Mouse (Mus musculus) kidney, embryonic 15.5 days (tissue): ENCODE measurements around the gene Chchd6. TPM values are rescaled to one million over a fixed set of nuclear protein-coding genes. Genes with fewer than 3 reads are reported as not detected.
A peak's percentile ranks its signal among the peaks of the same experiment; 100 is the strongest.

Experiments used
- ATAC-seq: fragments of 200-750 bp; cut with Nextera tagmentation; replicated peaks from 2 replicates; pipeline ENCODE4 v1.8.0; 2017; ENCODE audit warnings: moderate TSS enrichment; ENCODE audit not compliant: low FRiP score
- H3K27ac ChIP-seq: fragments of 300-500 bp; sonication (generic); 2 replicates; pipeline ENCODE4 v1.5.1; 2015; ENCODE audit warnings: mild to moderate bottlenecking, inconsistent platforms
- H3K27me3 ChIP-seq: fragments of 300-500 bp; sonication (generic); 2 replicates; pipeline ENCODE4 v1.6.1; 2015; ENCODE audit warnings: inconsistent platforms
- H3K36me3 ChIP-seq: fragments of 300-500 bp; sonication (generic); 2 replicates; pipeline ENCODE4 v1.6.1; 2015; ENCODE audit warnings: inconsistent platforms
- H3K4me1 ChIP-seq: fragments of 300-500 bp; sonication (generic); 2 replicates; pipeline ENCODE4 v1.6.1; 2015; ENCODE audit warnings: inconsistent platforms
- H3K4me2 ChIP-seq: fragments of 300-500 bp; sonication (generic); 2 replicates; pipeline ENCODE4 v1.6.1; 2015; ENCODE audit warnings: moderate library complexity, mild to moderate bottlenecking, inconsistent platforms
- H3K4me3 ChIP-seq: fragments of 300-500 bp; sonication (generic); replicated peaks from 2 replicates; pipeline ENCODE4 v1.5.1; 2015; ENCODE audit warnings: mild to moderate bottlenecking, inconsistent platforms
- H3K9ac ChIP-seq: fragments of 300-500 bp; sonication (generic); 2 replicates; pipeline ENCODE4 v1.6.1; 2015; ENCODE audit warnings: mild to moderate bottlenecking, inconsistent platforms
- H3K9me3 ChIP-seq: fragments of 300-500 bp; sonication (generic); replicated peaks from 2 replicates; pipeline ENCODE4 v1.6.1; 2016; ENCODE audit warnings: inconsistent platforms
- whole genome bisulfite sequencing: fragments of 180-500 bp; shearing (Covaris S2); methylation state at CpG from one replicate; pipeline ENCODE4 v1.1.7; 2015; ENCODE audit warnings: mixed read lengths; 5-methylcytosine and 5-hydroxymethylcytosine counted together
- polyA plus RNA-seq: library from polyadenylated mRNA; unstranded; fragments of >200 nt; fragmentation: Nextera tagmentation; extraction: Ambion mirVana; gene quantifications from 2 replicates; pipeline ENCODE4 v1.2.1, GENCODE M21; 2015

The Chchd6 gene
- polyA plus RNA-seq, 1 experiment from 2014 or later, result 63.8 TPM

DNA sequence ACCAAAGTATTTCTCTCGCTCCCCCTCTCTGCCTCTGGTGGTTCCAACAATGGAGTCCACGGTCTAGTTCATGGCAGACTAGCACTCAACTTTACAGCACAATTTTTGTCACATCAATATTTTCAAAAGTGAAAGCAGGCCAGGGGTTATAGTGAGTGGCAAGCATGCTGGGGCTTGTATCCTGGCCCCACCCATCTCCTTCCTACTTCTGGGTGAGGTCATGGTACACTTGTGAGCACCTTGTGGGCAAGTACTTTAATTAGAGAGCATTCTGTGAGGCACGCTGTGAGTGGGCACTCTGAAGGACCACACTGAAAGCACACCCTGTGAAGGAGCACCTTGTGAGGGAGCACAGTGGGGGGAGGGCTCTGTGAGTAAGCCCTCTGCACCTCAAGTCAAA, 172.8 kb downstream of the Chchd6 start:
- no peaks in the 10 kb centered on the region for H3K4me1 ChIP-seq
- no peaks in the 10 kb centered on the region for H3K9me3 ChIP-seq
- no peak overlapping the region for H3K27ac ChIP-seq
- H3K27me3 ChIP-seq, result no peaks in the 10 kb centered on the region
- 87% methylated on average over 3 of the region's 3 CpGs for WGBS
- no peaks in the 10 kb centered on the region for H3K36me3 ChIP-seq
- no peak for ATAC-seq
- no peak overlapping the region for H3K9ac ChIP-seq
- H3K4me3 ChIP-seq, result no peak overlapping the region
- no peak overlapping the region for H3K4me2 ChIP-seq

DNA sequence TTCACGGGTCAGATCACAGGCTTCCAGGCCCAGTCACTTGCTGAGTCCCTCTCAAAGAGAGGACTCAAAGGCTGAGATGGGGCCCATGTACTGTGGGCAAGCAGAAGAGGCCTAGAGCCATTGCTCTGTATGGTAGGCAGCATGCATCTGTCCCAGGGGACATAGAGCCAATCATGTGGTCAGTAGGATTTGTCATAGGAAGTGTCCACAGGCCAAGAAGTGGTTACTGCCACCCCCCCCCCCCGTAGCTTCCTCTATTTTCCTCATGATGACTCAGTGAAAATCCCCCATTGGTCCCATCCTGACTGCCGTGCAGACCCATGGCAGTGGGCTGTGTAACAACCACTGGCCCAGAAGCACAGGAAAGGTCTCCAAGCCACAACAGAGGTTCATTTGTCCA, 173.5 kb downstream of the Chchd6 start:
- no peaks in the 10 kb centered on the region for H3K36me3 ChIP-seq
- ATAC-seq, result no peak
- no peaks in the 10 kb centered on the region for H3K9me3 ChIP-seq
- H3K9ac ChIP-seq, result no peak overlapping the region
- no peak overlapping the region for H3K4me3 ChIP-seq
- H3K4me2 ChIP-seq, result no peak overlapping the region
- H3K27ac ChIP-seq, result no peak overlapping the region
- WGBS, result 88% methylated on average over 3 of the region's 3 CpGs
- H3K4me1 ChIP-seq, result no peaks in the 10 kb centered on the region
- H3K27me3 ChIP-seq, result no peaks in the 10 kb centered on the region

- H3K27me3 ChIP-seq, result no peaks in the 10 kb centered on the region
- no peaks in the 10 kb centered on the region for H3K36me3 ChIP-seq
- 87% methylated on average over 6 of the region's 6 CpGs for WGBS
- H3K9ac ChIP-seq, result no peak overlapping the region
- H3K9me3 ChIP-seq, result no peaks in the 10 kb centered on the region
- no peak overlapping the region for H3K27ac ChIP-seq
- no peak for ATAC-seq
- H3K4me1 ChIP-seq, result no peaks in the 10 kb centered on the region
- no peak overlapping the region for H3K4me3 ChIP-seq
- H3K4me2 ChIP-seq, result no peak overlapping the region
These were observed 173.9 kb downstream of the Chchd6 start for GRCm38 (mm10) chr6:89421503-89421902.

- Histone ChIP-seq H3K9ac (no peak overlapping the region), H3K27ac (no peak overlapping the region), H3K4me3 (no peak overlapping the region), H3K36me3 (no peaks in the 10 kb centered on the region), H3K27me3 (no peaks in the 10 kb centered on the region), H3K4me1 (no peaks in the 10 kb centered on the region), H3K9me3 (no peaks in the 10 kb centered on the region), H3K4me2 (no peak overlapping the region)
- whole genome bisulfite sequencing, result 73% methylated on average over 2 of the region's 2 CpGs
- ATAC-seq, result no peak
These were observed 174.7 kb downstream of the Chchd6 start for GRCm38 (mm10) chr6:89420756-89421155.

- Histone ChIP-seq H3K27ac (no peak overlapping the region), H3K36me3 (no peaks in the 10 kb centered on the region), H3K27me3 (no peaks in the 10 kb centered on the region), H3K9me3 (no peaks in the 10 kb centered on the region), H3K9ac (no peak overlapping the region), H3K4me1 (no peaks in the 10 kb centered on the region), H3K4me2 (no peak overlapping the region), H3K4me3 (no peak overlapping the region)
- ATAC-seq, result peak; percentile 54; the same call in 1 of the 2 replicates
These were observed 175.3 kb downstream of the Chchd6 start for GRCm38 (mm10) chr6:89420110-89420509.

GRCm38 (mm10) chr6:89419066-89419815, 176.2 kb downstream of the Chchd6 start:
- no peaks in the 10 kb centered on the region for H3K36me3 ChIP-seq
- 91% methylated on average over 3 of the region's 3 CpGs for WGBS

DNA sequence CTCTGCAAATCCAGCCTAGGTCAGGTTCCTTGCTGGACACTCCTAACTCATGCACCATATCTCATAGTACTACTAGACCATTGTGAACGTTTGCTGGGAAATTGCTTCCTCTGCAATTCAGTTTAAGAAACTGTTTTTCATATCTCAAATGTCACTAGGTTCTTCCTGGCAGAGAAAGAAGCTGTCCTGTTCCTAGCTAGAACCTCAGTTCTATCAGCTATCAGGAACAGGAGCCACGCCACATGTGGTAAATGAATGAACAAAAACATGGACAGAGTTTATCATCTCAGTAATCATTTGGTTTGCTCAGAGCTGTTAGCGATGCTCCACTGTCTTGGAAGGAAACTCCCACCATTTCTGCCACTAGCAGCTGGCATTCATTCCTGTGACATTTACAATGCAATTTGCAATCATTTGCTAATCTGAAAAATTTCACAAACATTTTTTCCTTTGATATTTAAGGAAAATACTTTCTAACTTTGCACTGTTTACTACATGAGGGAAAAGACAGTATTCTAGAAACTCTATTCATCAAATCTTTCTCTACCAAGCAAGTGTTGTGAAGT, 179.3 kb downstream of the Chchd6 start:
- no peak overlapping the region for H3K27ac ChIP-seq
- 56% methylated on average over 3 of the region's 3 CpGs for WGBS

More at GRCm38 (mm10) chr6:89419066-89419815, 176.2 kb downstream of the Chchd6 start:
- no peaks in the 10 kb centered on the region for H3K27me3 ChIP-seq
- H3K4me1 ChIP-seq, result no peaks in the 10 kb centered on the region
- no peak overlapping the region for H3K27ac ChIP-seq
- H3K9ac ChIP-seq, result no peak overlapping the region
- no peak overlapping the region for H3K4me2 ChIP-seq
- no peak overlapping the region for H3K4me3 ChIP-seq
- no peak for ATAC-seq
- no peaks in the 10 kb centered on the region for H3K9me3 ChIP-seq

GRCm38 (mm10) chr6:89415091-89415490, 180.4 kb downstream of the Chchd6 start:
- H3K9me3 ChIP-seq, result no peaks in the 10 kb centered on the region
- 63% methylated on average over 2 of the region's 2 CpGs for WGBS
- no peak for ATAC-seq
- no peaks in the 10 kb centered on the region for H3K36me3 ChIP-seq
- H3K4me1 ChIP-seq, result peaks cover 9% of the 10 kb centered on the region; the same call in 1 of the 2 replicates
- H3K4me3 ChIP-seq, result no peak overlapping the region
- no peaks in the 10 kb centered on the region for H3K27me3 ChIP-seq
- H3K9ac ChIP-seq, result no peak overlapping the region
- no peak overlapping the region for H3K4me2 ChIP-seq
- H3K27ac ChIP-seq, result no peak overlapping the region

More for the DNA sequence above, 179.3 kb downstream of the Chchd6 start:
- ATAC-seq, result no peak
- no peaks in the 10 kb centered on the region for H3K9me3 ChIP-seq
- H3K36me3 ChIP-seq, result no peaks in the 10 kb centered on the region
- peaks cover 9% of the 10 kb centered on the region; the same call in 1 of the 2 replicates for H3K4me1 ChIP-seq
- H3K27me3 ChIP-seq, result no peaks in the 10 kb centered on the region
- no peak overlapping the region for H3K4me3 ChIP-seq
- H3K9ac ChIP-seq, result no peak overlapping the region
- no peak overlapping the region for H3K4me2 ChIP-seq

- Histone ChIP-seq H3K4me3 (no peak overlapping the region), H3K4me2 (no peak overlapping the region), H3K4me1 (peaks cover 9% of the 10 kb centered on the region; the same call in 1 of the 2 replicates), H3K9me3 (no peaks in the 10 kb centered on the region), H3K27me3 (no peaks in the 10 kb centered on the region), H3K36me3 (no peaks in the 10 kb centered on the region), H3K27ac (no peak overlapping the region), H3K9ac (no peak overlapping the region)
- WGBS, result 63% methylated on average over 4 of the region's 4 CpGs
- ATAC-seq, result no peak
These were observed 181.3 kb downstream of the Chchd6 start for GRCm38 (mm10) chr6:89414126-89414525.

- Histone ChIP-seq H3K9ac (no peak overlapping the region), H3K4me2 (no peak overlapping the region), H3K27ac (no peak overlapping the region), H3K36me3 (no peaks in the 10 kb centered on the region), H3K4me3 (no peak overlapping the region), H3K9me3 (no peaks in the 10 kb centered on the region), H3K27me3 (no peaks in the 10 kb centered on the region), H3K4me1 (peaks cover 9% of the 10 kb centered on the region; the same call in 1 of the 2 replicates)
- ATAC-seq, result no peak
These were observed 182.0 kb downstream of the Chchd6 start for GRCm38 (mm10) chr6:89413481-89413884.

DNA sequence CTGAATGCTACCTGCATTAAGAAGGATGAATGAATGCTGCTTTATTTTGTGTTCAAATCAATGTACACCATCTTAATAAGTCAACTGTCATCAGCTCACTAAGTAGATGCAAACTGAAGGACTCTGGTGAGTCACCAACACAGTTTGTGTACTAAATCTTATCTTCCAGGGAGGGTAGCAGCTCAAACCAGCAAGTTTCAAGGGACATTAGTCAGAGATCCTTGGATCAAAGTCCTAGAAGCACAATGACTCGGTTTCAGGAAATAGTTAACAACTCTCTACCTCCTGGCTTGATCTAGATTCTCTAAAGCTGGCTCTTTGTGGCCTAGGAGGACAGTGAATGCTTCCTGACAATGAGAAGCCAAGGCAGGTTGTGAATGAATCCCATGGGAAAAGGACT, 182.9 kb downstream of the Chchd6 start:
- Histone ChIP-seq H3K4me2 (no peak overlapping the region), H3K36me3 (no peaks in the 10 kb centered on the region), H3K4me3 (no peak overlapping the region), H3K9me3 (no peaks in the 10 kb centered on the region), H3K27ac (no peak overlapping the region), H3K27me3 (no peaks in the 10 kb centered on the region), H3K4me1 (peaks cover 9% of the 10 kb centered on the region; the same call in 1 of the 2 replicates), H3K9ac (no peak overlapping the region)
- 50% methylated on average over 1 of the region's 1 CpGs for WGBS
- no peak for ATAC-seq

- no peaks in the 10 kb centered on the region for H3K36me3 ChIP-seq
- H3K27me3 ChIP-seq, result no peaks in the 10 kb centered on the region
- H3K4me3 ChIP-seq, result no peak overlapping the region
- H3K9me3 ChIP-seq, result no peaks in the 10 kb centered on the region
- no peak overlapping the region for H3K4me2 ChIP-seq
- no peak overlapping the region for H3K27ac ChIP-seq
- H3K4me1 ChIP-seq, result peaks cover 9% of the 10 kb centered on the region; the same call in 1 of the 2 replicates
- no peak overlapping the region for H3K9ac ChIP-seq
- 83% methylated on average over 1 of the region's 1 CpGs for WGBS
- ATAC-seq, result no peak
These were observed 186.4 kb downstream of the Chchd6 start for GRCm38 (mm10) chr6:89409041-89409440.
